Mouse (Mus musculus): ENCODE measurements around the gene Rac3.

Gene Rac3

GRCm38 (mm10) chr11:120704486-120705325 lies 16.6 kb upstream of the Rac3 start:
- no peak for DNase-seq (ENCODE audit: extremely low read depth, low read depth, low spot score)

- no peak for DNase-seq (ENCODE audit: extremely low read depth, low read depth, low spot score)
These were observed 15.2 kb upstream of the Rac3 start for GRCm38 (mm10) chr11:120706120-120706519.

- DNase-seq (ENCODE audit: extremely low read depth, low read depth, low spot score), result no peak
These were observed 14.0 kb upstream of the Rac3 start for GRCm38 (mm10) chr11:120707225-120707624.

GRCm38 (mm10) chr11:120707969-120708368 lies 13.3 kb upstream of the Rac3 start:
- no peak for DNase-seq (ENCODE audit: extremely low read depth, low read depth, low spot score)

GRCm38 (mm10) chr11:120709551-120709950 lies 11.7 kb upstream of the Rac3 start:
- DNase-seq (ENCODE audit: extremely low read depth, low read depth, low spot score), result no peak

GRCm38 (mm10) chr11:120710672-120711071 lies 10.6 kb upstream of the Rac3 start:
- no peak for DNase-seq (ENCODE audit: extremely low read depth, low read depth, low spot score)

GRCm38 (mm10) chr11:120711980-120712604 lies 9.2 kb upstream of the Rac3 start:
- DNase-seq (ENCODE audit: extremely low read depth, low read depth, low spot score), result no peak

- DNase-seq (ENCODE audit: extremely low read depth, low read depth, low spot score), result no peak
These were observed 8.3 kb upstream of the Rac3 start for GRCm38 (mm10) chr11:120712771-120713568.

GRCm38 (mm10) chr11:120713580-120714518 lies 7.4 kb upstream of the Rac3 start, which contains the start of the genes Cenpx and Lrrc45:
Gene Cenpx (minus strand): TSS chr11:120713738.
Gene Lrrc45 (plus strand): TSS chr11:120713925.
- DNase-seq (ENCODE audit: extremely low read depth, low read depth, low spot score), result peak; percentile 82

- DNase-seq (ENCODE audit: extremely low read depth, low read depth, low spot score), result no peak
These were observed 6.7 kb upstream of the Rac3 start for GRCm38 (mm10) chr11:120714546-120714945.

- DNase-seq (ENCODE audit: extremely low read depth, low read depth, low spot score), result no peak
These were observed 6.1 kb upstream of the Rac3 start for GRCm38 (mm10) chr11:120715131-120715530.

GRCm38 (mm10) chr11:120719242-120719641 lies 2.0 kb upstream of the Rac3 start:
- no peak for DNase-seq (ENCODE audit: extremely low read depth, low read depth, low spot score)

GRCm38 (mm10) chr11:120719841-120720376 lies 1.4 kb upstream of the Rac3 start:
- DNase-seq (ENCODE audit: extremely low read depth, low read depth, low spot score), result no peak

GRCm38 (mm10) chr11:120720450-120720849 lies 820 bp upstream of the Rac3 start:
- DNase-seq (ENCODE audit: extremely low read depth, low read depth, low spot score), result no peak

- DNase-seq (ENCODE audit: extremely low read depth, low read depth, low spot score), result no peak
These were observed 879 bp downstream of the Rac3 start for GRCm38 (mm10) chr11:120722067-120722630.

GRCm38 (mm10) chr11:120722761-120723382 lies 1.6 kb downstream of the Rac3 start:
- no peak for DNase-seq (ENCODE audit: extremely low read depth, low read depth, low spot score)

GRCm38 (mm10) chr11:120723509-120723908 lies 2.2 kb downstream of the Rac3 start:
- DNase-seq (ENCODE audit: extremely low read depth, low read depth, low spot score), result no peak

GRCm38 (mm10) chr11:120726243-120727168 lies 5.2 kb downstream of the Rac3 start:
- DNase-seq (ENCODE audit: extremely low read depth, low read depth, low spot score), result no peak

Data from fat pad, adult 2 months (tissue).